Mouse (Mus musculus) lung, postnatal 25 days (tissue): ENCODE measurements at regions not wholly inside any gene's neighbourhood (a gene's known extent, or its start where the extent isn't known, plus 50 kb on each side); places are given as distances from the start of the nearest gene placed in this dataset.
"Not testable (repeated sequence)": the region's sequence is repeated elsewhere in the genome, so short reads cannot be mapped to it uniquely, and the experiment has no call there.

Source experiments
- DNase-seq: peaks from one replicate; pipeline ENCODE4 v3.0.0; 2022; ENCODE audit warnings: low spot score

- DNase-seq = peak; percentile 20
These were observed 161.5 kb downstream of the Hpcal1 start for GRCm38 (mm10) chr12:17852138-17852537.

- not testable (repeated sequence) for DNase-seq
These were observed 181.8 kb downstream of the Hpcal1 start for GRCm38 (mm10) chr12:17872491-17872890.

GRCm38 (mm10) chr12:17881371-17882116, 190.9 kb downstream of the Hpcal1 start:
- DNase-seq = peak; percentile 92

GRCm38 (mm10) chr12:17882117-17883116, 191.8 kb downstream of the Hpcal1 start:
- DNase-seq = not testable (repeated sequence)

GRCm38 (mm10) chr12:17891663-17892310, 201.1 kb downstream of the Hpcal1 start:
- DNase-seq = not testable (repeated sequence)

- DNase-seq = not testable (repeated sequence)
These were observed 222.4 kb downstream of the Hpcal1 start for GRCm38 (mm10) chr12:17913058-17913457.
